Mouse (Mus musculus) midbrain, embryonic 11.5 days (tissue): ENCODE results near the gene Dnah3. TPM values are rescaled to one million over a fixed set of nuclear protein-coding genes. Genes with fewer than 3 reads are reported as not detected.

Experiments
- ATAC-seq: fragments of 200-750 bp; cut with Nextera tagmentation; 2 replicates; pipeline ENCODE4 v1.8.0; 2017; ENCODE audit warnings: moderate TSS enrichment, moderate library complexity; ENCODE audit not compliant: low FRiP score
- DNase-seq: peaks from one replicate; pipeline ENCODE4 v3.0.0; 2015; ENCODE audit warnings: low spot score; ENCODE audit errors: missing footprints
- H3K27ac ChIP-seq: fragments of 300-500 bp; sonication (generic); 2 replicates; pipeline ENCODE4 v1.5.1; 2014; ENCODE audit warnings: low read depth, low read length
- H3K27me3 ChIP-seq: fragments of 300-500 bp; sonication (generic); 2 replicates; pipeline ENCODE4 v1.6.1; 2014; ENCODE audit warnings: mild to moderate bottlenecking, low read length, moderate library complexity, mixed read lengths; ENCODE audit not compliant: control insufficient read depth, insufficient read depth
- H3K36me3 ChIP-seq: fragments of 300-500 bp; sonication (generic); 2 replicates; pipeline ENCODE4 v1.6.1; 2014; ENCODE audit warnings: mild to moderate bottlenecking, low read length, moderate library complexity, mixed read lengths; ENCODE audit not compliant: control insufficient read depth, insufficient read depth
- H3K4me1 ChIP-seq: fragments of 300-500 bp; sonication (generic); 2 replicates; pipeline ENCODE4 v1.6.1; 2014; ENCODE audit warnings: low read length; ENCODE audit not compliant: control insufficient read depth, insufficient read depth
- H3K4me2 ChIP-seq: fragments of 300-500 bp; sonication (generic); 2 replicates; pipeline ENCODE4 v1.6.1; 2014; ENCODE audit warnings: mild to moderate bottlenecking, moderate library complexity
- H3K4me3 ChIP-seq: fragments of 300-500 bp; sonication (generic); 2 replicates; pipeline ENCODE4 v1.5.1; 2014; ENCODE audit warnings: low read depth, low read length
- H3K9ac ChIP-seq: fragments of 300-500 bp; sonication (generic); 2 replicates; pipeline ENCODE4 v1.6.1; 2014; ENCODE audit warnings: low read length
- H3K9me3 ChIP-seq: fragments of 300-500 bp; sonication (generic); 2 replicates; pipeline ENCODE4 v1.6.1; 2016; ENCODE audit warnings: low read length; ENCODE audit not compliant: control insufficient read depth
- WGBS: fragments of 180-500 bp; shearing (Covaris S2); extraction: QIAGEN DNeasy Blood & Tissue Kit; methylation state at CpG from one replicate; pipeline ENCODE4 v1.1.7; 2014; 5-methylcytosine and 5-hydroxymethylcytosine counted together
- polyA plus RNA-seq: library from polyadenylated mRNA; unstranded; fragments of >200 nt; fragmentation: Nextera tagmentation; extraction: Ambion mirVana; gene quantifications from 2 replicates; pipeline ENCODE4 v1.2.1, GENCODE M21; 2014

The Dnah3 gene
- polyA plus RNA-seq, 1 experiment from 2014 or later: not detected

- no peak for ATAC-seq
- Histone ChIP-seq H3K9ac (no peak overlapping the region), H3K27me3 (no peaks in the 10 kb centered on the region), H3K9me3 (no peaks in the 10 kb centered on the region), H3K27ac (no peak overlapping the region), H3K4me1 (no peaks in the 10 kb centered on the region), H3K4me3 (no peak overlapping the region), H3K4me2 (no peak overlapping the region), H3K36me3 (no peaks in the 10 kb centered on the region)
- 52% methylated on average over 2 of the region's 2 CpGs for WGBS
- DNase-seq: no peak
These were observed 153.5 kb downstream of the Dnah3 start for GRCm38 (mm10) chr7:119941569-119941968.

DNA sequence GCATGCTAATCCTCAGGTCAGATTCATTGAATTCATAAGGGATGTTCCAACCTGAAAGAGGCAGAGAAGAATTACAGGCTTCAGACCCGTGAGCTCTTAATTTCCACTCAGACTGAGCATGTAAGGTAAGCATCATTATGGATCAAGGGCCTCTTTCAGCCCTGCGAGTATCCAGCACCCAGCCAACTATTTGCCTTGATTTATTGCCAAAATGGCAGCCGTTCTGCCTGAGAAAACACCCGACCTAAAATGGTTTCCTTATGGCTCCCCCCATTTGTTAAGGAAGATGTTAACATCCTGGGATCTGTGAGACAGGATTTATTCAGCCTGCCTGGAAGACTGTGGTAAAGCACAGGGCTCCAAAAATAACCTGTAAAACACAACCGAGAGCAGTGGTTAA, 158.0 kb downstream of the Dnah3 start:
- H3K27me3 ChIP-seq: no peaks in the 10 kb centered on the region
- no peaks in the 10 kb centered on the region for H3K4me1 ChIP-seq
- no peak overlapping the region for H3K4me2 ChIP-seq
- 89% methylated on average over 5 of the region's 5 CpGs for WGBS
- H3K9ac ChIP-seq: no peak overlapping the region
- ATAC-seq: no peak
- DNase-seq: no peak
- H3K4me3 ChIP-seq: no peak overlapping the region
- no peaks in the 10 kb centered on the region for H3K9me3 ChIP-seq
- no peaks in the 10 kb centered on the region for H3K36me3 ChIP-seq
- no peak overlapping the region for H3K27ac ChIP-seq

GRCm38 (mm10) chr7:119936321-119936720, 158.8 kb downstream of the Dnah3 start:
- Histone ChIP-seq H3K9me3 (no peaks in the 10 kb centered on the region), H3K9ac (no peak overlapping the region), H3K27me3 (no peaks in the 10 kb centered on the region), H3K36me3 (no peaks in the 10 kb centered on the region), H3K4me2 (no peak overlapping the region), H3K27ac (no peak overlapping the region), H3K4me3 (no peak overlapping the region), H3K4me1 (no peaks in the 10 kb centered on the region)
- DNase-seq (no peak), ATAC-seq (no peak)

- 67% methylated on average over 2 of the region's 2 CpGs for WGBS
- ATAC-seq: no peak
- Histone ChIP-seq H3K4me3 (no peak overlapping the region), H3K9me3 (no peaks in the 10 kb centered on the region), H3K27ac (no peak overlapping the region), H3K36me3 (no peaks in the 10 kb centered on the region), H3K4me1 (no peaks in the 10 kb centered on the region), H3K9ac (no peak overlapping the region), H3K27me3 (no peaks in the 10 kb centered on the region), H3K4me2 (no peak overlapping the region)
- no peak for DNase-seq
These were observed 166.2 kb downstream of the Dnah3 start for GRCm38 (mm10) chr7:119928783-119929440.

GRCm38 (mm10) chr7:119921054-119921453, 174.0 kb downstream of the Dnah3 start:
- Histone ChIP-seq H3K27ac (no peak overlapping the region), H3K36me3 (no peaks in the 10 kb centered on the region), H3K4me2 (no peak overlapping the region), H3K9me3 (no peaks in the 10 kb centered on the region), H3K9ac (no peak overlapping the region), H3K4me1 (no peaks in the 10 kb centered on the region), H3K27me3 (no peaks in the 10 kb centered on the region), H3K4me3 (no peak overlapping the region)
- no peak for ATAC-seq
- WGBS: 87% methylated on average over 4 of the region's 4 CpGs
- no peak for DNase-seq

DNA sequence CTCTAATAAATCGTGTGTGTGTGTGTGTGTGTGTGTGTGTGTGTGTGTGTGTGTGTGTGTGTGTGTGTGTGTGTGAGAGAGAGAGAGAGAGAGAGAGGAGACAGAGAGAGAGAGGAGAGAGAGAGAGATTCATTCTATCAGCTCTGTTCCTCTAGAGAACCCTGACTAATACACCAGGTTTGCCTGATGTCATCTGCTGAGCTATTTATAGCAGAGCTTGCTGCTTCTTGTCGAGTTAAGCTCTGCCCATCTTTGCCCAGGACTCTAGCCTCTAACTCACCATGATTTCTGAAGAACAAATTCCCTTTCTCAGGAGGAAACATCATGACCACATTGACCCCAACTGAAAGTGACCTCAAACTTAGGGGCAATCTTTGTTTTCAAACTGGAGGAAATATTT, 174.6 kb downstream of the Dnah3 start:
- Histone ChIP-seq H3K4me1 (no peaks in the 10 kb centered on the region), H3K9me3 (no peaks in the 10 kb centered on the region), H3K27ac (no peak overlapping the region), H3K9ac (no peak overlapping the region), H3K36me3 (no peaks in the 10 kb centered on the region), H3K27me3 (no peaks in the 10 kb centered on the region), H3K4me3 (no peak overlapping the region), H3K4me2 (no peak overlapping the region)
- WGBS: 52% methylated on average over 2 of the region's 2 CpGs
- no peak for DNase-seq
- no peak for ATAC-seq

DNA sequence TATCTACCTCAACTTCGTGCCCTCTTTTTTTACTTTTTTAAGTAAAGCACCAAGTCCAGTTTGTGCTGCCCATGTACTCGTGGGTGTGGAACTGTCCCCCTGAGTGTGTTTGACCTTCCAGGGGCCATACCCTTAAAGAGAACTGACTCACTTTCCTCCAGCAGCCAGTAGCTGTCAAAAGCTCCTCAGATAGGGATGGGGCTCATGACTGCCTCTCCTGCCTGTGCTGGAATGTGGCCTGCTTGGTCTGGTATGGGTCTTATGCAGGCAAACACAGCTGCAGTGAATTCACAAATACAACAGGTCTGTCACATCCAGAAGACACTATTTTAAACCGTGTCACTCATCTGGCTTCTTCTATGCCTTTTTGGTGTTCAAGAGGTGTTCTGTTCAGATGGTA, 183.4 kb downstream of the Dnah3 start:
- no peak overlapping the region for H3K4me3 ChIP-seq
- ATAC-seq (no peak), DNase-seq (no peak)
- H3K27me3 ChIP-seq: no peaks in the 10 kb centered on the region
- no peak overlapping the region for H3K4me2 ChIP-seq
- H3K9ac ChIP-seq: no peak overlapping the region
- H3K27ac ChIP-seq: no peak overlapping the region
- H3K9me3 ChIP-seq: no peaks in the 10 kb centered on the region
- no peaks in the 10 kb centered on the region for H3K36me3 ChIP-seq
- H3K4me1 ChIP-seq: no peaks in the 10 kb centered on the region
- 80% methylated on average over 3 of the region's 3 CpGs for WGBS

GRCm38 (mm10) chr7:119906523-119907215, 188.4 kb downstream of the Dnah3 start:
- WGBS: 87% methylated on average over 3 of the region's 3 CpGs
- ATAC-seq (no peak), DNase-seq (no peak)
- Histone ChIP-seq H3K27me3 (no peaks in the 10 kb centered on the region), H3K9me3 (no peaks in the 10 kb centered on the region), H3K36me3 (no peaks in the 10 kb centered on the region), H3K4me2 (no peak overlapping the region), H3K4me3 (no peak overlapping the region), H3K4me1 (no peaks in the 10 kb centered on the region), H3K9ac (no peak overlapping the region), H3K27ac (no peak overlapping the region)

- Histone ChIP-seq H3K4me2 (no peak overlapping the region), H3K4me3 (no peak overlapping the region), H3K36me3 (no peaks in the 10 kb centered on the region), H3K27ac (no peak overlapping the region), H3K9me3 (no peaks in the 10 kb centered on the region), H3K4me1 (peaks cover 5% of the 10 kb centered on the region), H3K27me3 (no peaks in the 10 kb centered on the region), H3K9ac (no peak overlapping the region)
- 69% methylated on average over 3 of the region's 3 CpGs for WGBS
- ATAC-seq: no peak
- no peak for DNase-seq
These were observed 195.6 kb downstream of the Dnah3 start for GRCm38 (mm10) chr7:119899386-119900057.
